ENCODE assay signal across 8 mouse cellular contexts in the genomic region with DNA sequence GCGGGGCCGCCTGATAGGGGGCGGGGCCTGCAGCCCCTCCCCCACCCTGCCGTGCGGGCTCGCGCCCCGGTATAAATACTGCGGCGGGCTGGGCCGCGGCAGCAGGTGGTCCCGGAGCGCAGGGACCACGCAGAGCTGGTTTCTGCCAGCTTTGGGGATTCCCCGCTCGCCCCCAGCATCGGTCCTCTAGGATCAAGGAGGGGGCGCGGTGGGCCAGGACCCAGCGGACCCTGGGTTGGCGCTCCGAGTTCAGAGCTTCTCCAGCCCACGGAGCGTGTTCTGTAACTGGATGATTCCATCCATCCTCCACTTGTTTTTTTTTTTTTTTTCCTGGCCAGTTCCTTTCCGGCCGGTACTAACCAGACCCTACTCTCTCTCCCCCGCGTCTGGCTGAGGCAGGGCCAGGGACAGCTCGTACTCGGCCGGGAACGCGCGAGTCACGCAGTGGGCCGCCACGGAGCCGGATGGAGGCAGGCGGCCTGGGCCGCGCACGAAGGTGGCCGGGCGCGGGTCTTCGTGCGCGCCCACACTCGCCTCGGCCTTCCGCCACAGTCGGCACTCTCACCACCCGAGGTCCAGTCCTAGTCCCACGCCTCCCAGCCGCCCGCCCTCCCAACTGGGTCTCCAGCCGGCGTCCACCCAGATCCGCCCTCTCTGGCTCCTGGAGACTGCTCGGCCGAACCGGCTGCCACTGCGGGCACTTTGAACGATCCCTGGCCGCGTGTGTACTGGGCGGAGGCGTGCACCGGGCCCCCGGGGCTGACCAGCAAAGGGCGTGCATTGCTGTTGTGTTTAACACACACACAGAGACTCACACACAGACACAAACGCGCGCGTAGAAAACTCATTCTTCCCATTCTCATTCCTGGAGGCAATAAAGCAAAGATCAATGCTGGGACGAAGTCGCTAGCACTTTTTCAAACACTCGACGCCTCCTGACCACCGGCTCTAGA. TPM values are rescaled to one million over a fixed set of nuclear protein-coding genes. Genes with fewer than 3 reads are reported as not detected.
A peak's percentile ranks its signal among the peaks of the same experiment; 100 is the strongest.
DNase-seq lines count a peak whose midpoint lies in the region; ATAC-seq lines count a peak whose summit lies in the region.

No protein-coding gene starts in this region.

- H3K27me3 ChIP-seq in megakaryocyte, embryonic 14.5 days (replicated peaks), result peaks cover 93% of the 10 kb centered on the region
- peaks cover 94% of the 10 kb centered on the region for H3K27me3 ChIP-seq in liver, embryonic 13.5 days

- H3K9ac ChIP-seq in liver, embryonic 13.5 days, result no peak overlapping the region

- peak overlapping the region; percentile 75 for H3K4me2 ChIP-seq in liver, embryonic 13.5 days

- DNase-seq in embryo, embryonic 10.5 days (ENCODE audit: low spot score), result peak; percentile 64
- DNase-seq in heart, postnatal 14 days, result peak; percentile 31 to 40
- DNase-seq in liver, embryonic 13.5 days, result no peak
- DNase-seq in retina, postnatal 1 day, result peak; percentile 68
- DNase-seq in layer of hippocampus, adult 11-12 months (ENCODE audit: low spot score), result no peak
- DNase-seq in left cerebral cortex, adult 11 months (ENCODE audit: low spot score), result no peak

- no peaks in the 10 kb centered on the region for H3K36me3 ChIP-seq in megakaryocyte, embryonic 14.5 days (replicated peaks; ENCODE audit: low read length)
- no peaks in the 10 kb centered on the region for H3K36me3 ChIP-seq in liver, embryonic 13.5 days

- no peaks in the 10 kb centered on the region for H3K9me3 ChIP-seq in megakaryocyte, embryonic 14.5 days
- H3K9me3 ChIP-seq in liver, embryonic 13.5 days (replicated peaks), result no peaks in the 10 kb centered on the region

- peaks cover 39% of the 10 kb centered on the region for H3K4me1 ChIP-seq in megakaryocyte, embryonic 14.5 days
- peaks cover 20% of the 10 kb centered on the region for H3K4me1 ChIP-seq in liver, embryonic 13.5 days (replicated peaks)

- intact Hi-C loops in heart, postnatal 14 days (cut with DNase I), result no loop called here

- WGBS in liver, embryonic 13.5 days (ENCODE audit: insufficient replicate concordance), result 1% methylated on average over 73 of the region's 81 CpGs

- peak overlapping the region; percentile 89 for H3K4me3 ChIP-seq in megakaryocyte, embryonic 14.5 days (replicated peaks)
- peak overlapping the region; percentile 55 for H3K4me3 ChIP-seq in liver, embryonic 13.5 days (replicated peaks)

- no peak overlapping the region for H3K27ac ChIP-seq in liver, embryonic 13.5 days

- no peak for ATAC-seq in megakaryocyte, adult 5-6 weeks (ENCODE audit: poor library complexity, severe bottlenecking)
- no peak for ATAC-seq in liver, embryonic 13.5 days (ENCODE audit: low read depth)

RNA-seq across cellular contexts. Expression of a gene that starts 8.8 kb away (rescaled TPM):
- polyA plus RNA-seq in megakaryocyte, embryonic 14.5 days (2012; ENCODE audit: insufficient read depth, low replicate concordance), result not detected in 2 replicates
- total RNA-seq in megakaryocyte, adult 5-6 weeks (2015), result not detected in 2 replicates
- total RNA-seq in megakaryocyte, adult 5-6 weeks (2017), result not detected in 2 replicates
- not detected for total RNA-seq in heart, postnatal 14 days (2021)
- 0.02 TPM in 1 of 2 replicates, not detected in the other for polyA plus RNA-seq in liver, embryonic 13.5 days (2015; fragmentation: Nextera tagmentation; extraction: Ambion mirVana)

Comparison
In these comparisons a context has a peak if more than half of its experiments do, and no peak if none do; other contexts are left out.
1. DNase-seq: peak in embryo, embryonic 10.5 days (single experiment), heart, postnatal 14 days (2 of 2) and retina, postnatal 1 day (single experiment); none in liver, embryonic 13.5 days (single experiment), layer of hippocampus, adult 11-12 months (single experiment) and left cerebral cortex, adult 11 months (single experiment).